Mouse (Mus musculus) MEL (cell line): ENCODE results near the gene Cyp4f16.
"Not testable (repeated sequence)": the region's sequence is repeated elsewhere in the genome, so short reads cannot be mapped to it uniquely, and the experiment has no call there.

Experiments used
- CTCF ChIP-seq, 3 experiments: IDR thresholded peaks in 2 of 3; conservative IDR thresholded peaks in 1 of 3; 2 replicates each; pipeline ENCODE4 v1.5.1; 2011 to 2012; ENCODE audit warnings: low read length in 3 of 3, low read depth in 2 of 3, mild to moderate bottlenecking in 2 of 3, improper control_type of control experiment in 1 of 3, inconsistent platforms in 1 of 3, mixed read lengths in 1 of 3, moderate library complexity in 1 of 3; ENCODE audit not compliant: control insufficient read depth in 1 of 3, insufficient read depth in 1 of 3, poor library complexity in 1 of 3, severe bottlenecking in 1 of 3
- EP300 ChIP-seq, 2 experiments: IDR thresholded peaks; 2 replicates each; pipeline ENCODE4 v1.6.1; 2011; ENCODE audit warnings: improper control_type of control experiment in 2 of 2, low read length in 2 of 2, low read depth in 1 of 2, mild to moderate bottlenecking in 1 of 2
- ZMIZ1 ChIP-seq: IDR thresholded peaks from 2 replicates; pipeline ENCODE4 v1.6.1; 2012; ENCODE audit warnings: low read depth, mild to moderate bottlenecking, inconsistent platforms, low read length, improper control_type of control experiment, moderate library complexity

DNA sequence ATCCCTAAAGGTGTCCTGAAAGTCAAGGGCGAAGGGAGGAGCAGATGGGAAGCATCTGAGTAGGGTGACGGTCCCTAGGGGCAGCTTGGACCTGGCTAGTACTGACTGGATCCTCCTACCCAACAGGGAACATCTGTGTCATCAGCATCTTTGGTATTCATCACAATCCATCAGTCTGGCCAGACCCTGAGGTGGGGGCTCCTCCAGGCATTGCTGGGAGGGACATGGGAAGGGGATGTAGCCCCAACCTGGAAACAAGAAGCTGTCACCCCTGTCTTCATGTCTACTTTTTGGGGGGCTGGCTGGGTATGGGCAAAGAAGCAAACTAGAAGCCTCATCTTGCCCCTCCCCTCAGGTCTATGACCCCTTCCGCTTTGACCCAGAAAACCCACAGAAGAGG lies 14.0 kb downstream of the Cyp4f16 start:
- not testable (repeated sequence) for TF ChIP-seq ZMIZ1; EP300 (IDR thresholded peaks at IDR 0.05; ENCODE audit: low read depth in 1 of 2, low read length in 2 of 2); CTCF (IDR thresholded peaks at IDR 0.05 in 2 of 3, conservative IDR thresholded peaks at IDR 0.05 in 1 of 3; ENCODE audit: control insufficient read depth in 1 of 3, insufficient read depth in 1 of 3, low read depth in 2 of 3, low read length in 3 of 3, poor library complexity in 1 of 3, severe bottlenecking in 1 of 3)
